Mouse (Mus musculus): Measurements from ENCODE around the gene Ddr2. TPM values are rescaled to one million over a fixed set of nuclear protein-coding genes. Genes with fewer than 3 reads are reported as not detected.

Ddr2 gene
- 5.7 and 9.7 TPM in 2 replicates for total RNA-seq (2014; rRNA removed)
- polyA plus RNA-seq (2015; fragmentation: Nextera tagmentation; extraction: Ambion mirVana) = 5.6 and 8.2 TPM in 2 replicates

DNA sequence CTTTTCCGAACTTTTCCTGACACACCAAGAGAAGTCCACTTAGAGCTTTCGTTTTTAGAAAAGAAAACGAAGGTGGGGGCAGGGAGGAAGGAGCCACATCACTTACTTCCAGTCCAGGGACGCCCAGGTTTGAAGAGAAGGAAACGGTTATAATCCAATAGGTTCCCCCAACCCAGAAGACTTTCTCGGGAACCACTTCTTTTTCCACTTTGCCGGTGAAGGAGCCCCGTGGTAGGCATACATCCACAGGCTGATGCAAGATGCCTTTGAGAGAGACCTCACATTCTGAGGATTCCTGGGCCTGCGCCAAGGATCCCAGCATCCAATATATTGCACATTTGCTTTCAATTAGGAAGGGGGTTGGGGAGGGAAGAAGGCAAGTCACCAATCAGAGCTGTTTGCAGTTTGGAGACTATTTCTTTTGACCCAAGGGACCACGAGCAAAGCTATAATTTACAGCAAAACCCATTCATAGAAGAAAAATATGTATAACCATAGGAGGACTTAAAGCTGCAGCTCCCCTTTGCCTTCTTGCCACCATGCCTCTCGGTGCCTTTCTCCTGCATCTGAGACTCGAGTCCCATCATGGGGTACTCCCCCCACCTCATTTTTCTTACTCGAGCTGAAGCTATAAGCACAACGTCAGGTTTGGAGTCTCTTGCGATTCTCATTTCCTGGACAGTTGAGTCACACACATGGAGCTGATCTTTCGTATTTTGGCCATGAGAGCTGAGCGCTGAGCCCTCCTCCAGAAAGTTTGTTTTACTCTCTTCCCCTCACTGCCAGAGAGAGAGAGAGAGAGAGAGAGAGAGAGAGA lies at the start of gene Ddr2:
Gene Ddr2, minus strand, starts transcription at position 247 of the 817 bp plus-strand sequence.
- DNase-seq (peak; percentile 33), ATAC-seq (peak; percentile 40; the same call in 1 of the 2 replicates)
- 64% methylated on average over 17 of the region's 17 CpGs for WGBS
- no peaks in the 10 kb centered on the region for H3K4me1 ChIP-seq (ENCODE audit: insufficient read depth)
- H3K9ac ChIP-seq = no peak within 1 kb of the TSS
- no peaks in the 10 kb centered on the region for H3K36me3 ChIP-seq (ENCODE audit: insufficient read depth)
- no peaks in the 10 kb centered on the region for H3K9me3 ChIP-seq (ENCODE audit: low read length)
- H3K4me3 ChIP-seq (ENCODE audit: low read depth, low read length) = peak within 1 kb of the TSS; percentile 12; the same call in 1 of the 2 replicates
- peak within 1 kb of the TSS; percentile 28 for H3K4me2 ChIP-seq (ENCODE audit: low read depth)
- H3K27me3 ChIP-seq (ENCODE audit: insufficient read depth, low read length) = no peaks in the 10 kb centered on the region
- no peak within 1 kb of the TSS for H3K27ac ChIP-seq (ENCODE audit: low read depth, low read length)
- TF ChIP-seq CTCF (IDR thresholded peaks at IDR 0.05; ENCODE audit: low read depth) = no peak

DNA sequence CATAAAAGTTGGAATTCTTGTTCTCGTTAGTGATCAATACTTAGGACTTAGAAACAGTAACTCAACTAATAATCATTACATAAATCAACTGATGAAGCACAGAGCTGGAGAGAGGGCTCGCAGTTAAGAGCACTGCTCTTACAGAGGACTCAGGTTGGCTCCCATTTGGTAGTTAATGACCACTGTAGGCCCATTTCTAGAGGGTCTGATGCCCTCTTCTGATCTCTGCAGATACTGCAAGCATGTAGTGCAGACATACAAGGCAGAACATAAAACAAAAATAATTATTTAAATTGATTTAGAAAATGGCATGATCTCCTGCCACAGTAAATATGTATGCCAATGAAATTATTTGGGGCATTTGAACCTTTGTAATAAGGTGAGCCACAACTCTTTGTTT lies 49.1 kb upstream of the Ddr2 start:
- no peaks in the 10 kb centered on the region for H3K27me3 ChIP-seq (ENCODE audit: insufficient read depth, low read length)
- ATAC-seq = no peak
- H3K27ac ChIP-seq (ENCODE audit: low read depth, low read length) = no peak overlapping the region
- H3K9ac ChIP-seq = no peak overlapping the region
- no peak overlapping the region for H3K4me2 ChIP-seq (ENCODE audit: low read depth)
- peaks cover 16% of the 10 kb centered on the region for H3K36me3 ChIP-seq (ENCODE audit: insufficient read depth)
- no peaks in the 10 kb centered on the region for H3K4me1 ChIP-seq (ENCODE audit: insufficient read depth)
- DNase-seq = no peak
- TF ChIP-seq CTCF (IDR thresholded peaks at IDR 0.05; ENCODE audit: low read depth) = peak; percentile 28; the same call in 1 of the 2 replicates
- no peak overlapping the region for H3K4me3 ChIP-seq (ENCODE audit: low read depth, low read length)
- H3K9me3 ChIP-seq (ENCODE audit: low read length) = no peaks in the 10 kb centered on the region
- 87% methylated on average over 2 of the region's 2 CpGs for WGBS

DNA sequence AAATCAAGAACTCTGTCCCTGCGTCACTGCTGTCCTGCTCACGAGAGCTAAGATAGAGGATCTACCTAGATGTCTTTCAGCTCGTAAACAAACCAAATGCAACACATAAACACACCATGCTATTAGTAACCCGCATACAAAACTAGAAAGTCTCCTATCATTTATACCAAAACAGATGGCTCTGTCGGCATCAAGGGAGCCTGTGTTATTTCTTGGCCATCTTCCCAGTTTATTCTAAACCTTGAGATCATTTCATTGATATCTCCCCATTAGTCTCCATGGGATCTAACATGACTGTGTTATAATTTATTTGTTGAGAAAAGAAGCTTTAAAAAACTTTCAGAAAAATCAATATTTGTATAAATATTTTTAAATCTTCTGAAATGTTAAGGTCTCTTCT lies 45.2 kb upstream of the Ddr2 start:
- WGBS = 49% methylated on average over 5 of the region's 5 CpGs
- ATAC-seq (no peak), DNase-seq (no peak)
- no peak overlapping the region for H3K9ac ChIP-seq
- H3K4me2 ChIP-seq (ENCODE audit: low read depth) = no peak overlapping the region
- H3K9me3 ChIP-seq (ENCODE audit: low read length) = no peaks in the 10 kb centered on the region
- H3K4me3 ChIP-seq (ENCODE audit: low read depth, low read length) = no peak overlapping the region
- no peak overlapping the region for H3K27ac ChIP-seq (ENCODE audit: low read depth, low read length)
- no peak for TF ChIP-seq CTCF (IDR thresholded peaks at IDR 0.05; ENCODE audit: low read depth)
- H3K36me3 ChIP-seq (ENCODE audit: insufficient read depth) = peaks cover 12% of the 10 kb centered on the region; the same call in 1 of the 2 replicates
- no peaks in the 10 kb centered on the region for H3K4me1 ChIP-seq (ENCODE audit: insufficient read depth)
- H3K27me3 ChIP-seq (ENCODE audit: insufficient read depth, low read length) = no peaks in the 10 kb centered on the region

DNA sequence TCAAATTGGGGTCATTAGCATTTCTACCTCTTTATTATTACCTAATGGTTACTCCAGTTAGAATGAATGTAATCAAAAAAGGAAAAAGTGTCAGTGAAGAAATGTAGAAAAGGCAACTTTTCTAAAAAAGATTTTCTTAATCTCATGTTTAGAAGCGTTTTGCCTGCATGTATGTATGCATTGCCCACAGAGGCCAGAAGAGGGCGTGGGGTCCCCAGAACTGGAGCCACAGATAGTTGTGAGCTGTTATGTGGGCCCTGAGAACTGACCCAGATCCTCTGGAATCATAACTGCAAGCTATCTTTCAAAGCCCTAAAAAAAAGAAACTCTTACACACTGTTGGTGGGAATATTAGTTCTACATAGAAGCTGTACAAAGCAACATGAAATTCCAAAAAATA lies 44.7 kb upstream of the Ddr2 start:
- Histone ChIP-seq H3K27ac (ENCODE audit: low read depth, low read length) (no peak overlapping the region), H3K9ac (no peak overlapping the region), H3K27me3 (ENCODE audit: insufficient read depth, low read length) (no peaks in the 10 kb centered on the region), H3K4me3 (ENCODE audit: low read depth, low read length) (no peak overlapping the region), H3K4me1 (ENCODE audit: insufficient read depth) (no peaks in the 10 kb centered on the region), H3K9me3 (ENCODE audit: low read length) (no peaks in the 10 kb centered on the region), H3K36me3 (ENCODE audit: insufficient read depth) (peaks cover 9% of the 10 kb centered on the region; the same call in 1 of the 2 replicates), H3K4me2 (ENCODE audit: low read depth) (no peak overlapping the region)
- no peak for ATAC-seq
- TF ChIP-seq CTCF (IDR thresholded peaks at IDR 0.05; ENCODE audit: low read depth) = 0 out of 2 replicates have a peak, but pooled peaks have one; percentile 22
- DNase-seq = no peak
- WGBS = 72% methylated on average over 2 of the region's 2 CpGs

DNA sequence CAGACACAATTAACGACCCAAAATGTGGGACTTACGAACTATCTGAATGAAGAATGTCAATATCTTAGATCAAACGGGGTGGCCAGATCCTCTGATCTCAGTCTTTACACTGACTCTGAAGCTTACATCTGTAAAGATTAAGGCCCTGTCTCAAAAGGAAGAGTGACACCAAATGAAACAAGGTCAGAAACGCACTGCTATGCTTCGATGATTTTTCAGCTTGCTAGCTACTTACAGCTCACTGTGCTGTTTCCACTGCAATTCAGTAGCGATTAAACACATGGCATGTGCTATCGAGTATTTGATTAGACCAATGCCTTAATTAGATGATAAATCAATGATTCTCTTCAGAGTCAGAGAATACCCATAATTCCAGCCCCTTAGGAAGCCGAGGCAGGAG lies 43.4 kb upstream of the Ddr2 start:
- no peak overlapping the region for H3K27ac ChIP-seq (ENCODE audit: low read depth, low read length)
- ATAC-seq = no peak
- H3K4me2 ChIP-seq (ENCODE audit: low read depth) = no peak overlapping the region
- TF ChIP-seq CTCF (IDR thresholded peaks at IDR 0.05; ENCODE audit: low read depth) = no peak
- H3K9me3 ChIP-seq (ENCODE audit: low read length) = no peaks in the 10 kb centered on the region
- no peak overlapping the region for H3K9ac ChIP-seq
- H3K36me3 ChIP-seq (ENCODE audit: insufficient read depth) = peaks cover 18% of the 10 kb centered on the region
- H3K4me3 ChIP-seq (ENCODE audit: low read depth, low read length) = no peak overlapping the region
- 71% methylated on average over 8 of the region's 8 CpGs for WGBS
- no peak for DNase-seq
- no peaks in the 10 kb centered on the region for H3K4me1 ChIP-seq (ENCODE audit: insufficient read depth)
- no peaks in the 10 kb centered on the region for H3K27me3 ChIP-seq (ENCODE audit: insufficient read depth, low read length)

DNA sequence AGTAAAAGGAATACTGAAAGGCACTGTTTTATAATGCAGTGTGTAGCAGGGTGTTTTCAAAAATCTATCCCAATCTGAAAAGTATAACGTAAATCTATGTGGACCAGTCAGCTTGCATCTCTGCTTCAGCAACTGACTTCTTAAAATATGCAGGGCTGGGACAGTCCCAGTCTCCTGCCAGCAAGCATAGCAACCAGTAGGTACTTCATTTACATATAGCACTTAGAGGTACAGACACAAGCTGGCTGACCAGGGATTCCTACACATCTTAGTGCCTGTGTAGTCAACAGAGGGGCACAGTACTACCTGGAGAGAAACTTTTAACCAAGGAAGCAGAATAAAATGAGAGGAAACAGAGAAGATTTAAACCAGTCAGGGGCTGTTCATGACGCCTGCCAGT lies 42.0 kb upstream of the Ddr2 start:
- Histone ChIP-seq H3K9me3 (ENCODE audit: low read length) (no peaks in the 10 kb centered on the region), H3K27ac (ENCODE audit: low read depth, low read length) (no peak overlapping the region), H3K27me3 (ENCODE audit: insufficient read depth, low read length) (no peaks in the 10 kb centered on the region), H3K4me3 (ENCODE audit: low read depth, low read length) (no peak overlapping the region), H3K36me3 (ENCODE audit: insufficient read depth) (peaks cover 22% of the 10 kb centered on the region), H3K9ac (no peak overlapping the region), H3K4me1 (ENCODE audit: insufficient read depth) (no peaks in the 10 kb centered on the region), H3K4me2 (ENCODE audit: low read depth) (no peak overlapping the region)
- DNase-seq = no peak
- 72% methylated on average over 2 of the region's 2 CpGs for WGBS
- no peak for ATAC-seq
- TF ChIP-seq CTCF (IDR thresholded peaks at IDR 0.05; ENCODE audit: low read depth) = no peak

DNA sequence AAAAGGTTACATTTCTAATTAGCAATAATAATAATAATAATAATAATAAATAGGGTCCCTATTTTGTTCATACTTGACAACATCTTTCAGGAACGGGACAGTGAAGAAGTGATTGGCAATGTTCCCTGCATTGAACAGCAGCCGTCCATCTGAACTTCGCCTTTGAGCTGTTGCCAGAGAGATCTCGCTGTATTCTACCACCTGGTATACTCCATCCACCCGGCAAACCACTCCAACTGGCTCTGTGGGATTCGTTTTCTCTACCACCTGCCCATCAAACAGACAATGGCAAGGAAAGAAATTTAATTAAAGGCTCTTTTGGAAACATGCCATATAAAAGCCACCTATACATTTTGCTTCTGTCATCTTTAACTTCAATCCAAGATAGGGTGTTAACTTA lies 40.3 kb upstream of the Ddr2 start:
- Histone ChIP-seq H3K36me3 (ENCODE audit: insufficient read depth) (peaks cover 24% of the 10 kb centered on the region), H3K27ac (ENCODE audit: low read depth, low read length) (no peak overlapping the region), H3K9me3 (ENCODE audit: low read length) (no peaks in the 10 kb centered on the region), H3K4me1 (ENCODE audit: insufficient read depth) (no peaks in the 10 kb centered on the region), H3K4me3 (ENCODE audit: low read depth, low read length) (no peak overlapping the region), H3K27me3 (ENCODE audit: insufficient read depth, low read length) (no peaks in the 10 kb centered on the region), H3K9ac (no peak overlapping the region), H3K4me2 (ENCODE audit: low read depth) (no peak overlapping the region)
- ATAC-seq = no peak
- no peak for DNase-seq
- 42% methylated on average over 6 of the region's 6 CpGs for WGBS
- no peak for TF ChIP-seq CTCF (IDR thresholded peaks at IDR 0.05; ENCODE audit: low read depth)

Measured in forebrain, postnatal 0 days (tissue).